Mouse (Mus musculus): Measurements from ENCODE around the gene Rara. TPM values are rescaled to one million over a fixed set of nuclear protein-coding genes. Genes with fewer than 3 reads are reported as not detected.

Rara gene
- total and polyA plus RNA-seq, 3 experiments, result 4.5 to 13.7 (median 12.1) TPM

GRCm38 (mm10) chr11:98938701-98939083 is 11.1 kb downstream of the Rara start:
- dilution Hi-C loops (cut with MboI; ENCODE audit: extremely low pct_ligation_motif_present, extremely low pct_unique_long_range_greater_than_20kb, low sequenced_read_pairs) (no loop called here), in situ Hi-C loops (cut with MboI; ENCODE audit: low pct_ligation_motif_present, low pct_unique_long_range_greater_than_20kb, low sequenced_read_pairs) (loop anchor here (5.0 kb wide), 1 partner anchor 34 kb away; no protein-coding TSS in a partner anchor)
- no peak for DNase-seq (ENCODE audit: extremely low read depth)
- peaks cover 28 to 60% of the 10 kb centered on the region in 2 experiments for H3K4me1 ChIP-seq (ENCODE audit: control insufficient read depth in 1 of 2, insufficient read depth in 2 of 2)
- H3K4me2 ChIP-seq (ENCODE audit: insufficient read depth, low read depth, poor library complexity, severe bottlenecking), result peak overlapping the region; percentile 80
- H3K36me3 ChIP-seq (replicated peaks in 1 of 2; ENCODE audit: control insufficient read depth in 1 of 2, insufficient read depth in 1 of 2, low read length in 1 of 2), result no peaks in the 10 kb centered on the region
- peaks cover 2% of the 10 kb centered on the region; the same call in 1 of the 2 replicates for H3K79me2 ChIP-seq (replicated peaks; ENCODE audit: control insufficient read depth, extremely low read depth, insufficient read depth, poor library complexity, severe bottlenecking)
- H3K27ac ChIP-seq (ENCODE audit: insufficient read depth, low read depth), result peak overlapping the region; percentile 11
- TF ChIP-seq MAX (IDR thresholded peaks at IDR 0.05; ENCODE audit: low read length), result 0 out of 2 replicates have a peak, but pooled peaks have one; percentile 38
- 0 out of 2 replicates have a peak, but pooled peaks have one; percentile 23 for TF ChIP-seq MYC (IDR thresholded peaks at IDR 0.05; ENCODE audit: low read depth, low read length)
- TF ChIP-seq KAT2A (IDR thresholded peaks at IDR 0.05; ENCODE audit: insufficient replicate concordance, low read length), result no peak
- no peak for TF ChIP-seq MEF2A (IDR thresholded peaks at IDR 0.05; ENCODE audit: borderline replicate concordance, low read depth, low read length)
- no peak for TF ChIP-seq RCOR1 (conservative IDR thresholded peaks at IDR 0.05; ENCODE audit: low read depth, low read length)
- TF ChIP-seq E2F4 (IDR thresholded peaks at IDR 0.05; ENCODE audit: insufficient replicate concordance, low read depth, low read length), result no peak
- TF ChIP-seq MXI1 (IDR thresholded peaks at IDR 0.05; ENCODE audit: low read depth, low read length), result no peak
- TF ChIP-seq USF1 (IDR thresholded peaks at IDR 0.05; ENCODE audit: low read depth, low read length), result no peak
- TF ChIP-seq CHD1 (IDR thresholded peaks at IDR 0.05; ENCODE audit: low read depth, low read length), result 0 out of 2 replicates have a peak, but pooled peaks have one; percentile 46
- TF ChIP-seq CHD2 (IDR thresholded peaks at IDR 0.05; ENCODE audit: low read length), result no peak
- TF ChIP-seq IRF4 (IDR thresholded peaks at IDR 0.05; ENCODE audit: low read depth, low read length), result no peak
- TF ChIP-seq TBP (conservative IDR thresholded peaks at IDR 0.05; ENCODE audit: low read depth, low read length), result no peak
- no peak for TF ChIP-seq EP300 (IDR thresholded peaks at IDR 0.05; ENCODE audit: low read length)
- no peak for TF ChIP-seq GABPA (IDR thresholded peaks at IDR 0.05; ENCODE audit: insufficient replicate concordance, low read depth, low read length)
- no peak for TF ChIP-seq TCF12 (IDR thresholded peaks at IDR 0.05; ENCODE audit: low read depth, low read length)
- H3K9me3 ChIP-seq (replicated peaks; ENCODE audit: low read length), result peaks cover 5% of the 10 kb centered on the region
- H3K9ac ChIP-seq (ENCODE audit: insufficient read depth, low read depth), result peak overlapping the region; percentile 61; the same call in 1 of the 2 replicates
- H3K27me3 ChIP-seq (replicated peaks), result no peaks in the 10 kb centered on the region
- peak overlapping the region; percentile 72 to 90 (median 76) for H3K4me3 ChIP-seq (replicated peaks in 1 of 3; ENCODE audit: low read depth in 2 of 3, low read length in 2 of 3, poor library complexity in 1 of 3)

- peak overlapping the region; percentile 80 for H3K4me2 ChIP-seq (ENCODE audit: insufficient read depth, low read depth, poor library complexity, severe bottlenecking)
- no peaks in the 10 kb centered on the region for H3K36me3 ChIP-seq (replicated peaks in 1 of 2; ENCODE audit: control insufficient read depth in 1 of 2, insufficient read depth in 1 of 2, low read length in 1 of 2)
- DNase-seq (ENCODE audit: extremely low read depth), result peak; percentile 74
- peak overlapping the region; percentile 72 to 90 (median 76) for H3K4me3 ChIP-seq (replicated peaks in 1 of 3; ENCODE audit: low read depth in 2 of 3, low read length in 2 of 3, poor library complexity in 1 of 3)
- H3K9ac ChIP-seq (ENCODE audit: insufficient read depth, low read depth), result peak overlapping the region; percentile 0; the same call in 1 of the 2 replicates
- dilution Hi-C loops (cut with MboI; ENCODE audit: extremely low pct_ligation_motif_present, extremely low pct_unique_long_range_greater_than_20kb, low sequenced_read_pairs), result no loop called here
- in situ Hi-C loops (cut with MboI; ENCODE audit: low pct_ligation_motif_present, low pct_unique_long_range_greater_than_20kb, low sequenced_read_pairs), result loop anchor here (5.0 kb wide), 1 partner anchor 33 kb away; no protein-coding TSS in a partner anchor
- H3K27me3 ChIP-seq (replicated peaks), result no peaks in the 10 kb centered on the region
- peaks cover 30 to 66% of the 10 kb centered on the region in 2 experiments for H3K4me1 ChIP-seq (ENCODE audit: control insufficient read depth in 1 of 2, insufficient read depth in 2 of 2)
- H3K79me2 ChIP-seq (replicated peaks; ENCODE audit: control insufficient read depth, extremely low read depth, insufficient read depth, poor library complexity, severe bottlenecking), result peaks cover 3% of the 10 kb centered on the region; the same call in 1 of the 2 replicates
- H3K9me3 ChIP-seq (replicated peaks; ENCODE audit: low read length), result peaks cover 5% of the 10 kb centered on the region
- peak overlapping the region; percentile 71 for H3K27ac ChIP-seq (ENCODE audit: insufficient read depth, low read depth)
- TF ChIP-seq EP300 (IDR thresholded peaks at IDR 0.05; ENCODE audit: low read length), result 0 out of 2 replicates have a peak, but pooled peaks have one; percentile 7
- no peak for TF ChIP-seq PAX5 (IDR thresholded peaks at IDR 0.05; ENCODE audit: low read length)
- TF ChIP-seq JUN (IDR thresholded peaks at IDR 0.05; ENCODE audit: insufficient read depth, low read depth, low read length), result no peak
- no peak for TF ChIP-seq KAT2A (IDR thresholded peaks at IDR 0.05; ENCODE audit: insufficient replicate concordance, low read length)
- TF ChIP-seq ZC3H11A (IDR thresholded peaks at IDR 0.05; ENCODE audit: low read depth, low read length), result no peak
- TF ChIP-seq JUND (conservative IDR thresholded peaks at IDR 0.05; ENCODE audit: low read depth, low read length), result no peak
- TF ChIP-seq MAX (IDR thresholded peaks at IDR 0.05; ENCODE audit: low read length), result peak; percentile 69; the same call in 1 of the 2 replicates
- no peak; the same call in 1 of the 2 replicates for TF ChIP-seq IRF4 (IDR thresholded peaks at IDR 0.05; ENCODE audit: low read depth, low read length)
- TF ChIP-seq TBP (conservative IDR thresholded peaks at IDR 0.05; ENCODE audit: low read depth, low read length), result no peak
- no peak; the same call in 1 of the 2 replicates for TF ChIP-seq ETS1 (conservative IDR thresholded peaks at IDR 0.05; ENCODE audit: low read depth, low read length)
- TF ChIP-seq ELF1 (IDR thresholded peaks at IDR 0.05; ENCODE audit: low read depth, low read length), result 0 out of 2 replicates have a peak, but pooled peaks have one; percentile 6
- no peak for TF ChIP-seq ZKSCAN1 (IDR thresholded peaks at IDR 0.05; ENCODE audit: borderline replicate concordance, low read depth, low read length)
- TF ChIP-seq BHLHE40 (IDR thresholded peaks at IDR 0.05; ENCODE audit: low read depth, low read length), result peak; percentile 15; the same call in 1 of the 2 replicates
- TF ChIP-seq USF1 (IDR thresholded peaks at IDR 0.05; ENCODE audit: low read depth, low read length), result no peak
- TF ChIP-seq MAFK (IDR thresholded peaks at IDR 0.05; ENCODE audit: insufficient replicate concordance, low read length), result no peak
- TF ChIP-seq GABPA (IDR thresholded peaks at IDR 0.05; ENCODE audit: insufficient replicate concordance, low read depth, low read length), result no peak
- TF ChIP-seq MEF2A (IDR thresholded peaks at IDR 0.05; ENCODE audit: borderline replicate concordance, low read depth, low read length), result no peak
- TF ChIP-seq ZMIZ1 (IDR thresholded peaks at IDR 0.05; ENCODE audit: low read depth, low read length), result no peak
- 0 out of 2 replicates have a peak, but pooled peaks have one; percentile 34 for TF ChIP-seq NRF1 (IDR thresholded peaks at IDR 0.05; ENCODE audit: low read depth, low read length)
- TF ChIP-seq MYC (IDR thresholded peaks at IDR 0.05; ENCODE audit: low read depth, low read length), result peak; percentile 78; the same call in 1 of the 2 replicates
These were observed 11.7 kb downstream of the Rara start for GRCm38 (mm10) chr11:98939084-98939952.

All from CH12.LX (cell line).